Mouse (Mus musculus) gastrocnemius, postnatal 25 days (tissue): Measurements from ENCODE around the gene Hba-a1. TPM values are rescaled to one million over a fixed set of nuclear protein-coding genes. Genes with fewer than 3 reads are reported as not detected.

Experiments
- total RNA-seq, 2 experiments: library from RNA; stranded (reverse); gene quantifications; 1 replicate in 1 of 2; 2 replicates in 1 of 2; pipeline ENCODE4 v1.2.3; 2021

Gene Hba-a1
- total RNA-seq, 2 experiments from 2014 or later: 451 to 2,047 TPM

Other genes starting within 250 kb of the Hba-a1 start
- not detected for gene Il9r, start 83.2 kb upstream of the Hba-a1 start, total RNA-seq
- gene Snrnp25, start 78.1 kb upstream of the Hba-a1 start, total RNA-seq: 1 to 10 TPM; 6.7 to 9.1 TPM
- gene Rhbdf1, start 61.2 kb upstream of the Hba-a1 start, total RNA-seq: 10 to 100 TPM; 22.1 to 25.4 TPM
- gene Mpg, start 57.0 kb upstream of the Hba-a1 start, total RNA-seq: 1 to 10 TPM; 6.1 to 6.2 TPM
- gene Nprl3, start 15.8 kb upstream of the Hba-a1 start, total RNA-seq: 10 to 100 TPM; 21.7 to 23.3 TPM
- not detected for gene Hba-x, start 7.1 kb upstream of the Hba-a1 start, total RNA-seq
- gene Hbq1b, start 3.5 kb downstream of the Hba-a1 start, total RNA-seq: not detected
- 1,000 to 10,000 TPM in 1 of 2 experiments, 100 to 1,000 TPM in 1; 358 to 1,609 TPM for gene Hba-a2, start 13.0 kb downstream of the Hba-a1 start, total RNA-seq
- not detected for gene Hbq1a, start 16.6 kb downstream of the Hba-a1 start, total RNA-seq
- gene Sh3pxd2b, start 64.3 kb downstream of the Hba-a1 start, total RNA-seq: 1 to 10 TPM; 4.4 to 7.1 TPM
- 10 to 100 TPM in 1 of 2 experiments, 1 to 10 TPM in 1; 9.3 to 10.5 TPM for gene Ubtd2, start 171.9 kb downstream of the Hba-a1 start, total RNA-seq
- gene Efcab9, start 248.6 kb downstream of the Hba-a1 start, total RNA-seq: 1 to 10 TPM in 1 of 2 experiments, under 1 TPM in 1; 0.75 to 1.0 TPM
- 1 to 10 TPM; 2.6 to 3.2 TPM for gene Stk10, start 249.8 kb downstream of the Hba-a1 start, total RNA-seq